Mouse (Mus musculus) effector memory CD4-positive, alpha-beta T cell, adult 5 months (primary cell): Measurements from ENCODE around the gene Fmo4. TPM values are rescaled to one million over a fixed set of nuclear protein-coding genes. Genes with fewer than 3 reads are reported as not detected.

Experiments used
- polyA plus RNA-seq: library from polyadenylated mRNA; unstranded; fragments of 100-300 nt; shearing (Covaris generic); gene quantifications from one replicate; pipeline ENCODE4 v1.2.1, GENCODE M21; 2017

The Fmo4 gene
- polyA plus RNA-seq: not detected

DNA sequence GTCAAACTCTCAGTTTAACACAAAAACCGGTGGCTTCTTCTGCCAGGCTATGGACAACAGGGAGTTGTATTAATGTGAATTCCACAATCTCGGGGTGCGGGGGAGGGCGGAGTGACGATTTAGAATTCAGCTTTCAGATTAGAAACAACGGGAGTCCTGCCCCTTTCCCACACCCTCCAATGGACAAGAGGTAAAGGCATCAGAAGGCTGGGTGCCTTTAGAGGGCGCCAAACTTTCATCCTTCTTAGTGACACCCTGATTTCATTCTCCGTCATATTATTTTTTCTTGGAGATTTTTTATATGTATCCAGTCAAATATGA lies at the start of gene Fmo4:
TSS of gene Fmo4 (minus strand) at position 137 of the 321 bp plus-strand sequence.

Other genes with a start within 250 kb of the Fmo4 start
- 125 TPM for gene Vamp4, start 243.5 kb downstream of the Fmo4 start, polyA plus RNA-seq
- not detected for gene Myoc, start 174.8 kb downstream of the Fmo4 start, polyA plus RNA-seq
- not detected for gene Myocos, start 155.8 kb downstream of the Fmo4 start, polyA plus RNA-seq
- 282 TPM for gene Prrc2c, start 73.4 kb downstream of the Fmo4 start, polyA plus RNA-seq
- 0.21 TPM for gene Fmo1, start 52.6 kb upstream of the Fmo4 start, polyA plus RNA-seq
- not detected for gene Fmo2, start 84.8 kb upstream of the Fmo4 start, polyA plus RNA-seq
- gene Fmo6, start 123.5 kb upstream of the Fmo4 start, polyA plus RNA-seq: not detected
- gene Fmo3, start 170.6 kb upstream of the Fmo4 start, polyA plus RNA-seq: not detected